ENCODE assay signal across 8 mouse cellular contexts in genomic region chr11:53324512-53324968, GRCm38 (mm10). TPM values are rescaled to one million over a fixed set of nuclear protein-coding genes. Genes with fewer than 3 reads are reported as not detected.
DNase-seq lines count a peak whose midpoint lies in the region; ATAC-seq and TF ChIP-seq lines count a peak whose summit lies in the region.

Gene Zcchc10 (plus strand): TSS chr11:53324679.

- in situ Hi-C loops in Patski (cut with MboI; ENCODE audit: low pct_unique_long_range_greater_than_20kb): no loop called here

- H3K4me1 ChIP-seq in hindbrain, embryonic 13.5 days (replicated peaks): peaks cover 9% of the 10 kb centered on the region

- H3K9ac ChIP-seq in hindbrain, embryonic 13.5 days: peak within 1 kb of the TSS; percentile 83

- peak within 1 kb of the TSS; percentile 83 for H3K27ac ChIP-seq in hindbrain, embryonic 13.5 days

- H3K36me3 ChIP-seq in hindbrain, embryonic 13.5 days: peaks cover 26% of the 10 kb centered on the region

- H3K9me3 ChIP-seq in hindbrain, embryonic 13.5 days: no peaks in the 10 kb centered on the region

- H3K27me3 ChIP-seq in Patski: no peaks in the 10 kb centered on the region
- no peaks in the 10 kb centered on the region for H3K27me3 ChIP-seq in hindbrain, embryonic 13.5 days

- DNase-seq in Patski (ENCODE audit: low read depth, low spot score): no peak
- DNase-seq in cerebellum, postnatal 10 days: peak; percentile 90 to 93
- DNase-seq in frontal cortex, postnatal 14 days (ENCODE audit: low spot score in 2 of 2): peak; percentile 72 to 84
- peak; percentile 69 to 74 for DNase-seq in layer of hippocampus, postnatal 25 days (ENCODE audit: extremely low spot score in 1 of 2, low spot score in 1 of 2)
- peak; percentile 89 for DNase-seq in lung, postnatal 14 days
- peak; percentile 84 for DNase-seq in ovary, postnatal 36 days (ENCODE audit: low spot score)
- peak; percentile 86 for DNase-seq in thymus, postnatal 14 days

- CTCF ChIA-PET in Patski (lab: Charles Lee): interaction anchor here (0.6 to 1.6 kb wide), 4 partner anchors 10 to 87 kb away, joined by 3 to 7 read pairs (median 4); no protein-coding TSS in a partner anchor

- ATAC-seq in Patski: peak; percentile 97
- peak; percentile 87 for ATAC-seq in hindbrain, embryonic 13.5 days (ENCODE audit: low FRiP score)

- H3K4me2 ChIP-seq in hindbrain, embryonic 13.5 days: peak within 1 kb of the TSS; percentile 76

- under 1% methylated on average over 21 of the region's 21 CpGs for WGBS in hindbrain, embryonic 13.5 days

- H3K4me3 ChIP-seq in hindbrain, embryonic 13.5 days: peak within 1 kb of the TSS; percentile 78

- TF ChIP-seq CTCF in Patski (IDR thresholded peaks at IDR 0.05): no peak

- POLR2A ChIA-PET in Patski (lab: Charles Lee): interaction anchor here (0.7 to 1.8 kb wide), 3 partner anchors 10 to 23 kb away, joined by 3 to 8 read pairs (median 3); no protein-coding TSS in a partner anchor

RNA-seq across cellular contexts. Expression of gene Zcchc10, which starts in this region (rescaled TPM):
- 14.4 TPM for polyA plus RNA-seq in Patski (2021)
- 16.1 and 17.8 TPM in 2 replicates for polyA plus RNA-seq in hindbrain, embryonic 13.5 days (2015; fragmentation: Nextera tagmentation; extraction: Ambion mirVana)
- 10 to 100 TPM in 1 of 2 experiments, 1 to 10 TPM in 1; 9.3 to 10.2 TPM for total RNA-seq in layer of hippocampus, postnatal 25 days (2021)
